Mouse (Mus musculus) heart, postnatal 25 days (tissue): ENCODE measurements around the gene Golm1. TPM values are rescaled to one million over a fixed set of nuclear protein-coding genes. Genes with fewer than 3 reads are reported as not detected.
A peak's percentile ranks its signal among the peaks of the same experiment; 100 is the strongest.
"Not testable (repeated sequence)": the region's sequence is repeated elsewhere in the genome, so short reads cannot be mapped to it uniquely, and the experiment has no call there.

Experiments
- DNase-seq: peaks from one replicate; pipeline ENCODE4 v3.0.0; 2022; ENCODE audit warnings: low spot score
- intact Hi-C: fragments of 180-260 bp; cut with DNase I; formaldehyde crosslinking; loops from one replicate; pipeline ENCODE4 v1.15.1; 2025
- total RNA-seq, 2 experiments: library from RNA; stranded (reverse); gene quantifications; 2 replicates each; pipeline ENCODE4 v1.2.3; 2021

The Golm1 gene
- total RNA-seq = 10 to 100 TPM; 16.2 to 18.3 TPM

GRCm38 (mm10) chr13:59675151-59676011 lies at the start of gene Golm1:
Golm1 (minus strand) TSS chr13:59675811.
- intact Hi-C loops = no loop called here
- peak; percentile 37 for DNase-seq

GRCm38 (mm10) chr13:59722089-59722488 lies 46.5 kb upstream of the Golm1 start:
- DNase-seq, intact Hi-C loops: not testable (repeated sequence)

- intact Hi-C loops = no loop called here
- DNase-seq = no peak
Observed at GRCm38 (mm10) chr13:59719475-59719874, 43.9 kb upstream of the Golm1 start.

GRCm38 (mm10) chr13:59718857-59719440 lies 43.3 kb upstream of the Golm1 start:
- DNase-seq = peak; percentile 27
- intact Hi-C loops = not testable (repeated sequence)

GRCm38 (mm10) chr13:59713710-59714109 lies 38.1 kb upstream of the Golm1 start:
- no peak for DNase-seq
- intact Hi-C loops = no loop called here

GRCm38 (mm10) chr13:59711984-59712383 lies 36.4 kb upstream of the Golm1 start, which contains the start of gene Spata31d1b:
Spata31d1b (plus strand) TSS chr13:59712284.
- DNase-seq, intact Hi-C loops: not testable (repeated sequence)

- no peak for DNase-seq
- intact Hi-C loops = no loop called here
Observed at GRCm38 (mm10) chr13:59710230-59710629, 34.6 kb upstream of the Golm1 start, which contains the start of gene Spata31d1a. Spata31d1a (minus strand) TSS chr13:59710330.

- DNase-seq = no peak
Observed at GRCm38 (mm10) chr13:59704562-59704961, 29.0 kb upstream of the Golm1 start.

GRCm38 (mm10) chr13:59703514-59703913 lies 27.9 kb upstream of the Golm1 start:
- intact Hi-C loops = no loop called here
- DNase-seq = no peak

More at GRCm38 (mm10) chr13:59704562-59704961, 29.0 kb upstream of the Golm1 start:
- intact Hi-C loops = no loop called here

GRCm38 (mm10) chr13:59700137-59700536 lies 24.5 kb upstream of the Golm1 start:
- intact Hi-C loops = loop anchor here (2.0 kb wide), 1 partner anchor 17 kb away; no protein-coding TSS in a partner anchor
- DNase-seq = not testable (repeated sequence)

- intact Hi-C loops = no loop called here
- no peak for DNase-seq
Observed at GRCm38 (mm10) chr13:59699131-59699530, 23.5 kb upstream of the Golm1 start.

GRCm38 (mm10) chr13:59695781-59696180 lies 20.2 kb upstream of the Golm1 start:
- no peak for DNase-seq
- intact Hi-C loops = no loop called here

- intact Hi-C loops = loop anchor here (5.0 kb wide), 1 partner anchor 33 kb away; no protein-coding TSS in a partner anchor
- DNase-seq = no peak
Observed at GRCm38 (mm10) chr13:59694008-59694407, 18.4 kb upstream of the Golm1 start, which contains the start of gene 4921517D22Rik. 4921517D22Rik (minus strand) TSS chr13:59694108.

GRCm38 (mm10) chr13:59691478-59691877 lies 15.9 kb upstream of the Golm1 start:
- no peak for DNase-seq
- intact Hi-C loops = loop anchor here (5.0 kb wide), 1 partner anchor 36 kb away; no protein-coding TSS in a partner anchor

GRCm38 (mm10) chr13:59690576-59690975 lies 15.0 kb upstream of the Golm1 start:
- no peak for DNase-seq

GRCm38 (mm10) chr13:59689843-59690242 lies 14.2 kb upstream of the Golm1 start:
- DNase-seq = no peak
- intact Hi-C loops = loop anchor here (5.0 kb wide), 2 partner anchors 37 to 38 kb away; no protein-coding TSS in a partner anchor

More at GRCm38 (mm10) chr13:59690576-59690975, 15.0 kb upstream of the Golm1 start:
- intact Hi-C loops = loop anchor here (5.0 kb wide), 1 partner anchor 37 kb away; no protein-coding TSS in a partner anchor

- intact Hi-C loops = loop anchor here (5.0 kb wide), 1 partner anchor 37 kb away; no protein-coding TSS in a partner anchor
- no peak for DNase-seq
Observed at GRCm38 (mm10) chr13:59689313-59689712, 13.7 kb upstream of the Golm1 start.

- no peak for DNase-seq
- intact Hi-C loops = loop anchor here (5.0 kb wide), 1 partner anchor 36 kb away; no protein-coding TSS in a partner anchor
Observed at GRCm38 (mm10) chr13:59688338-59688770, 12.7 kb upstream of the Golm1 start.

GRCm38 (mm10) chr13:59685236-59685635 lies 9.6 kb upstream of the Golm1 start:
- no peak for DNase-seq
- intact Hi-C loops = loop anchor here (5.0 kb wide), 1 partner anchor 33 kb away; no protein-coding TSS in a partner anchor

- DNase-seq = no peak
- intact Hi-C loops = no loop called here
Observed at GRCm38 (mm10) chr13:59682629-59683028, 7.0 kb upstream of the Golm1 start.
